Mouse (Mus musculus): ENCODE measurements around the gene Foxj3.

- no peak for TF ChIP-seq GATA1 (IDR thresholded peaks at IDR 0.05; ENCODE audit: borderline replicate concordance, low read length)
- TF ChIP-seq FLI1 (IDR thresholded peaks at IDR 0.05; ENCODE audit: low read length), result no peak
Measured at GRCm38 (mm10) chr4:119490806-119491205, 46.0 kb upstream of the Foxj3 start.

Measured in megakaryocyte, embryonic 14.5 days (primary cell).